Mouse (Mus musculus) liver, embryonic 14.5 days (tissue): ENCODE data around the gene Fmnl2.

Experiments
- CTCF ChIP-seq: IDR thresholded peaks from 2 replicates; pipeline ENCODE4 v1.5.1; 2016; ENCODE audit warnings: antibody characterized with exemption, low read depth, control low read depth
- EP300 ChIP-seq: IDR thresholded peaks from 2 replicates; pipeline ENCODE4 v1.6.1; 2016; ENCODE audit warnings: antibody characterized with exemption, low read depth

- TF ChIP-seq CTCF (no peak), EP300 (no peak)
Observed at GRCm38 (mm10) chr2:52900780-52901179, 43.1 kb downstream of the Fmnl2 start.
